Mouse (Mus musculus) CD4-positive helper T cell, adult 2 months (primary cell): ENCODE results near the gene Zkscan17.

Source experiments
- DNase-seq: peaks from one replicate; pipeline ENCODE4 v3.0.0-alpha.2; 2012; ENCODE audit warnings: low read depth, missing footprints, low spot score

Gene Zkscan17

DNA sequence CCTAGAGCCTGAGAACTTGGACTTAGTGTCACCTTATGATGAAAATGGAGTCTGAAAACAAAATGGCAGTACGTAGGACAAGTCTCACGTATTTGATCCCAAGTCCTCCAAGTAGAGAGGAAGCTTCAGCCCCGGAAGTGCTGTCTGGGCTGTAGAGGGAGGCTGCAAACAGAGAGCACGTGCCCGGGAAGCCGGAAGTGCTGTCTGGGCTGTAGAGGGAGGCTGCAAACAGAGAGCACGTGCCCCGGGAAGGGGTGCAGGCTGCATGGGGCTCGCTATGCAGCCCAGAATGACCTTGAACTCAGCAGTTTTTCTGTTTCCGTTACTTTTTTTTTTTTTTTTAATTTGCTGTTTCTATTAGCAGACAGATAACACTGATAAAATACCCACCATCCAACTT is 8.3 kb downstream of the Zkscan17 start:
- DNase-seq, result peak; percentile 35

DNA sequence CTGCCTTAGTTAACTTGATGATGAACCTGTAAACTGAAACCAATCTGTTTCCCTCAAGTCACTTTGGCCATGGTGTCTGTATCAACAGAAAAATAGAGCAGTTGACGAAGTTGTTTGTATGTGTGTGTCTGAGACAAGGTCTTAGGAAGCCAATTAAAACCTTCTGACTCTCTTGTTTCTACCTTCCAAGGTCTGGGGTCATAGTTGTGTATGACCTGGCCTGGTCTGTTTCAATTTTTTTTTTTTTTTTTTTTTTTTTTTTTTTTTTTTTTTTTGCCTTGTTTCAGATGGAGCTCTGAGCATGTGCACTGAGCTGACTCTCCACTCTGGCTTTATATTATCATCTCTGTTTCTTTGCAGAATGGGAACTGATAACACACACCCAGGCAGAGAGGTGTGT is 9.1 kb downstream of the Zkscan17 start:
- no peak for DNase-seq

DNA sequence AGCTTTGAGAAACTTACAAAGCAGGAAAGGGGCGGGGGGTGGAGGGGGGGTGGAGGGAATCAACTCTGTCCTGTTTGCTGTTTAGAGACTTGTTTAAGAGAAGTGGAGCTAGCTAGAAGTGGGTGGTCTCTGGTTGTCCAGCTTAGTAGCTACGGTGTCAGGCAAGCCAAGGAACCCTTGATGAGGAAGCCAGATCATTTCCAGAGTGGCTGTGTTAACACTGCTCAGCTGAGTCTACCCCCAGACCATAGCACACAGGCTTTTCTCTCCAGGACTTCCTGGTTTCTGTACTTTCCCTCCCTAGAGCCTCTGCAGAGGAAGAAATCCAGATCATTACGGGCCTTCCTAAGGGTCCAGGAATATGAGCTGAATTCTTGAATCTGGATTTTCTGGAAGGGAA is 11.8 kb downstream of the Zkscan17 start:
- no peak for DNase-seq

DNA sequence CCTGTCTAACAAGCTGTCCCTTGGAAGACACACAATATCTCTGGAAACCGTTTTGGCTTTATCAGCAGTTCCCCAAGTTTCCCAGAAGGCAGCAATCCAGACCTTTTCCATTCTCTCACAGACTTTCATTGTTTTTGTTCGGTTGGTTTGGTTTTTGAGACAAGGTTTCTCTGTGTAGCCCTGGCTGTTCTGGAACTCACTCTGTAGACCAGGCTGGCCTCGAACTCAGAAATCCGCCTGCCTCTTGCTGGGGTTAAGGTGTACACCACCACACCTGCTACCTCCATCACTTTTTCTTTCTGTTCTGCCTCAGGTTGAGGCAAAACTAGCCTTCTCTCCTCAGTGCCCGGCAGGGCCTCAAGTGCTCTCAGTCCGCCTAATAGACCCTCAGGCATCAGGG is 12.2 kb downstream of the Zkscan17 start:
- no peak for DNase-seq

DNA sequence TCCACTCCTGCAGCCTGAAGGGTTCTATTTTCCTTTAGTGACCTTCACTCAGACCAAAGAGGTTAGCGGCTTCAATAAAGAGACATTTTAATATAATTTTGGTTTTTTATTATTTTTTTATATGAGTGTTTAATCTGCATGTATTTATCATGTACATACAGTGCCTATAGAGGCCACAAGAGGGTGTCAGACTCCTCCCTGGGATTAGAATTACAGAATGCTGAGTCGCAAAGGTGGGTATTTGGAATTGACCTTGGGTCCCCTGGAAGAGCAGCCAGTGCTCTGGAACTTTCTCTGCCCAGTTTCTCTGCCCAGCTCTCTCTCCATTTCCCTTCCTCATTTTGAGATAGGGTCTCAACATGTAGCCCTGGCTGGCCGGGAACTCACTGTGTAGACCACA is 13.0 kb downstream of the Zkscan17 start:
- DNase-seq, result no peak

DNA sequence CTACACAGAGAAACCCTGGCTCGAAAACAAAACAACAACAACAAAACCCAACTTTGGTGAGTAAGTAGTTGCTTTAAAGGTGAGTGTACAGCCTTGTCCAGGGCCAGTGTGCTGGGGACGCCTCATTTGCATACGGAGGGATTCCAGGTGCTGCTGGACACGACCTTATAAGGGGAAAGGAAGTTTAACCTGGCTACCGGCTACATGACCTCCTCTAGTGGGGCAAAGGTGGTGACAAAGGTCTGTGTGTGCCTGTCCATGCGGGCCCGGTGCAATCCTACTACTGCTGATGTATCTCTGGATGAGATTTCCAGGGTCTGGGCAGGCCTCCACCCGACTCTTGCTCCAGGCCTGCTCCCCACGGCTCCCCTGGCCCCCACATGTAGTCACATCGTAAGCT is 13.8 kb downstream of the Zkscan17 start:
- no peak for DNase-seq

DNA sequence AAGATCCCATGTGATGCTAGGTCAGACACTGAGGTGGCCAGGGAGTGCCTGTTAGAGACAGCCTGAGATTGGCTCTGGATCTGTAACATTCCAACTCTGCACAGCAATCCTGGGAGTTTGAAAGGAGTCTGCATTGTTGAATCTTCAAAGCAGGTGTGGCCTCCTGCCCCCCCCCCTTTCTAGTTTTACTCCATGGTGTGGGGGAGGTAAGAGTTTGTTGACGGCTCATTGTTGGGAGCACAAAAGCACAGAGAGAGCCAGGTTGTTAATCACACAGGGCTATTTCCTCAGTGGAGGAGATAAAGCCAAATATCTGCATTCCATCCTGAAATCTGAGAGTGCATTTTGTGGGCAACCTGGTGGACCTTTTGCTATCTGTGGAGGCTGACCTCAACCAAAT is 15.0 kb downstream of the Zkscan17 start:
- no peak for DNase-seq

DNA sequence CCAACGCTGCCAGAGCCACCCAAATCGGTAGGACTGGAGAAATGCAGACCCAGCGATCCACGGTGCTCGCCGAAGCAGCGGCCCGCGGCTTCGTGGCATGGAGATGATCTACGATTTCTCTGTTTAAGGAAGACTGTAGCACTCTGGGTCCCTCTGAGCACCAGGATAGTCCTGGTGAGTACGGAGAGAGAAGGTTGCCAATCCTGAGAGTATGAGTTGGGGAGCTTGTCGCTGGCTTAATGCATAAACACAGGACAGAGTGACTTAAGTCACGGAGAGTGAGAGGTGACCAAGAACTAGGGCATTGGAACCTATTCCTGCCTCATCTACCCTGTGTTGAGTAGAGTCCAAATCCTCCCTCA is 19.9 kb downstream of the Zkscan17 start:
- no peak for DNase-seq

DNA sequence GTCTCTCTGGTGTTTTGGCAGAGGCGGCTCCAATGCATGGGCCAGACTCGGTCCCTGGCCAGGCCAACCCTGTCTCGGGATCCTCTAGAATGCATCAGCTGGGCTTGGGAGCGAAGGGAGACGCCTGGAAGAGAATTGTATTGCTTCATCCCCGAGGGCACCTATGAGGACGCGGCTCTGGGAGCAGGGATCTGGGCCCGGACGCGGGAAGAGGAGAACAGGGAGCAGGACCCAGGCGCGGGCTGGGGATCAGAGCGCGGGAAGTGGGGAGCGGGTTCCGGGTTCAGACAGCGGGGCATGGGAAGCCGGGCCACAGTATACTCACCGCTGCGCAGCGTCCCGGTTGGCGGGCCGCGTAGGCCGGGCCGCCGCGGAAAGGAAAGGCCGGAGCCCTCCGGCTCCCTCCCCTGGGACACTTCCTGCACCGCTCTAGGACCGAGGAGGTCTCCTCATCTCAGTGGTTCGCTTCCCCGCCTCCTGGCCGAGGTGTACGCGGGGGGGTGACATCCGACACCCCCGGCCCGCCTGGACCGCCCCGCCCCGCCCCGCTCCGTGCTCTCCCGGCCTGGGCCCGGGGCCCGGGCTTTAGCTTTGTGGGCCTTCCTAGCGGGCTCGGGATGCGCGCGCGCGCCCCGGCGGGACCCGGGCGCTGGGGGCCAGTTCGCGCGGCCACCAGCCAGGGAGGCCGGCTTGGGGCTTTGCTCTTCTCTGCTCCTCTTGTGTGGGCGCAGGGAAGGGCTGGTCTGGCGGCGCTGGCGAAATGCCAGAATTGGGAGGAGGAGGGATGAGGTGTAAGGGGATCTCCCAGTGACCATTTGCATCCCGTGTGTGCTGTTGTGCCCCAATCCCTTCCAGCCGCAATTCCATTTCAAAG is 20.5 kb downstream of the Zkscan17 start:
- DNase-seq, result peak; percentile 86

DNA sequence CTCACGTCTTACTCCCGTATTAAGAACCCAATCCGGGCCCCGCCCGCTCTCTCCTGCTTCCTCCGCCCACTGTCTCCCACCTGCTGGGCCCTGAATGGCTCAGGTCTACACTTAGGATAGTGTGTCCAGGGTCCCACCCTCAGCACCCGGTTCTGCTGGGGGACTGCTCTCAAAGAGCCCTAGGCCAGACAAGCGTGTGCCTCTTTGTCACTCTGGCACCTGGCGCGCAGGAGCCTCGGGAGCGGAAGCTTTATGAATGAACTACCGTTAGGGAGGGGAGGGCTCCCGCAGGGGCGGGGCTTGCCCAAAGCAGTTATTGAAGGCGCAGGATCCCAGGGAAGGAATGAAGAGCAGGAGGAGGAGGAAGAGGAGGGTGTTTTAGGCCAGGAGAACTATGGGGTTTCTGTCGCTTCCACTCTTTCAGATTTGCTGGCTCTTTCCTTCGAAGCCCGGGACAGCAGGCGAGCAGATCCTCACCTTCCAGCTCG is 21.2 kb downstream of the Zkscan17 start:
- peak; percentile 74 for DNase-seq

DNA sequence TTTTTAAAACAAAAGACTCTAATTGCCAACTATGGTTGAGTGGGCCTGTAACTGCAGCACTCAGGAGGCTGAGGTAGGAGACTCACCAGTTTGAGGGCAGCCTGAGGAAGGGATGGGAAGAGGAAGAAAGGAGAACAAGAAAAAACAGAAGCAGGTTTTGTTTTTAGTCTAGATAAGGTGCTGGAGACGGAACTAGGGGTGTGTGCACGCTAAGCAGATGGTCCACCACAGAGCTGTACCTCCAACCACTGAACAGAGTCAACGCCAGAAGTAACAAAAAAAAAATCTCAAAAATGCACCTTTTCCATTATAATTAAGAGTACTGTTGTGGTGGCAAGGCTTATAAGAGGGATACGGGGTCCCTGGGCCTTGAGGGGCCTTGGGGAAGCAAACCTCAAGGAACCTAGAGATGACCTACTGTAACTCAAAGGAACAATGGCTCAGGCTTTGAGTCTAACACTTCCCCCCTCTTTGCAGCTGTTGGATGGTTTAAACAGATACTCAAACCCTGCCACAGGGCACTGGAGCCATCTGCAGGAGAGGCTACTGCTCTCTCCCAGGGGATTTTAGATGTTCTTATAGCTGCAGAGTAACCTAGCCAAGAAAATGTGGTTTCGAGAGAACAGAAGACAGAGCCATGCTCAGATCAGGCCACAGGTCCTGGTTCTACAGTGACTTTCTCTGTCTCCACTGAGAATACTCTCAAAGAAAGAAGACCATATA is 24.4 kb downstream of the Zkscan17 start:
- no peak for DNase-seq

DNA sequence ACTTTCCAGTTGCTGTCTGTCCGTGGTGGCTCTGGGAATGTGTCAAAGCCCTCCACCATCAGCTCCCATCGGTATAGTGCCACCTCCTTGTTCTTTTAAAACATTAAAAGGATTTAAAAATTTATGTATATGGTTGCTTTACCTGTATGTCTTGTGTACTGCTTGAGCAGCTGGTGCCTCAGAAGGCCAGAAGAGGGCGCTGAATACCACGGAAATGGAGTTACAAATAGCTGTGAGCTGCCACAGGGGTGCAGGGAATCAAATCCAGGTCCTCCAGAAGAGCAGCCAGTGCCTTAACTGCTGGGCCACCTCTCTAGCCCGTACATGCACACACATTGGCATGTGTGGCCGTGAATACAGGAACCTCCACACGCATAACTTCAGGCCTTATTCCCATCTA is 28.8 kb downstream of the Zkscan17 start:
- DNase-seq, result no peak

DNA sequence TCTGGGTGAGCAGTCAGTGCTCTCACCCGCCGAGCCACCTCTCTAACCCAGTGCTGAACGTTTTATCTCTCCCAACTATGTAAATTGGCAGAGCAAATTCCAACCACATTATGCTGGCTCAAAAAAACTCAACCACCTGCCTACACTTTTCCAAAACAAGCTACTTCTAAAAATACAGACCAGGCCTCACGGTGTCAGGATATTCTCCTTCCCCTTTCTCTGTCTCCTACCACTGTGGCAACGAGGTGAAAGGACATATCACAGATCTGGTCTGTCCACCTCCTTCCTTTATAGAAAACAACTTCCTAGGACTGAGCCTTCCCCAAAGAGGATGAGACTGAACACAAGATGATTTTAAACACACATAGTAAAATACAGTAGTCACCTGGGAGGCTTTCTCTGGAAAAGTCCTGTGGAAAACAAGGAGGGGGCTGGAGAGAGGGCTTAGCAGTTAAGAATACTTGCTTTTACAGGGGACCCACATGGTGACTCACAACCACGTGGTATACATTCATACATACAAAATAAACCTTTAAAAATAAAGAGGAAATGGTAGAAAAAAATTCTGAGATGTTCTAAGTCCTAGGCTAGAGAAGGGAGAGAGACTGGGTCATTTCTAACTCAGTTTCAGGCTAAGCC is 29.8 kb downstream of the Zkscan17 start:
- DNase-seq, result no peak

DNA sequence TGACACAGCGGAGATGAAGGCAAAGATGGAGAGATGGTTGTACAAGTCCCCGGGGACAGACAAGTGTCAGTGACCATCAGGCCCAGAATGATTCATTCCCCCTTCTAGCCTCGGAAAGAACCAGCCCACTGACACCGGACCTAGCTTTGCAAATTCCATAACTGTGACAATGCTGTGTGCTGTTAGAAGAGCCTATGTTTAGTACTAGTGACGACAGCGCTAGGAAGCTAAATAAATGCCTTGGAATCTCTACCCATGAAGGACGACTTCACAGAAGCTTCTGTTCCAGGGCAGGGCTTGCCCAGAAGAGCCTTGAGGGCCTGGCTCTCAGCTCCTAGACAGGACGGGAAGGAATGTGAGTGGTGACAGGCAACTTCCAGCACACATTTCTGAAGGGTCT is 40.3 kb downstream of the Zkscan17 start:
- DNase-seq, result no peak

DNA sequence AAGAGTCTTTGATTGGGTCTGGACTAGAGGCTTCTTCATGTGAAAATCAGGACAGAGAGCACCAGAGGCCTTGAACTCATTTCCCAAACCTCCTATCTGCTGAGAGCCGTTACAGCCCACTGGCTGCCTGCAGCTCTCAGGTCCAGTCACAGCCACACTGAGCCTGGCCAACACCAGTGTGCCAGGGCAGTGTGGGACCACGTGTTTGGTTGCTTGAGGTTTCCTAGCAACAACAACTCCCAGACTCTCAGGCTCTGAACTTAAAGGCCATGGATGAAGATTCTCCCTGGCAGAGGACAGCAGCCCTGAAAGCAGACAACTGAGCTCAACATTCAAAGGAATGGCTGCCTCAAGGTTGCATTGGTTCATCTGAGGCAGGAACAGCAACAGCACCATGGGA is 40.9 kb downstream of the Zkscan17 start:
- DNase-seq, result no peak

DNA sequence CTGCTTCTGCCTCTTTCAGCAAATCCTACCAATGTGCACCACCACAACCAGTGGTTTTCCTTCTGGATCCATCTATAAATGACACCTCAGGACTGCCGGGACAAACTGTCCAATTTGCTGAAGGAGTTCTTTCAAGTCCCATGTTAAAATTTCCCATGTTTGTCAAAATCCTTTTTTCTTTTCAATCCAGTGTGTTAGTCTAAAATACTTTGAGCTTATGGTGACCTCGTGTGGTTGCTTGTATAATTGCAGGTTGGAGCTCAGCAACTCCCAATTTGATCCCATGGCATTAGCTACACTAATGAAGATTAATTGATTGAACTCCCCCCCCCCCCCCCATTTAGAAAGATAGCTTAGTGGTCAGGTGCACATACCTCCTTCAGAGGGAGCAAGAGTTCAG is 43.3 kb downstream of the Zkscan17 start:
- peak; percentile 47 for DNase-seq

DNA sequence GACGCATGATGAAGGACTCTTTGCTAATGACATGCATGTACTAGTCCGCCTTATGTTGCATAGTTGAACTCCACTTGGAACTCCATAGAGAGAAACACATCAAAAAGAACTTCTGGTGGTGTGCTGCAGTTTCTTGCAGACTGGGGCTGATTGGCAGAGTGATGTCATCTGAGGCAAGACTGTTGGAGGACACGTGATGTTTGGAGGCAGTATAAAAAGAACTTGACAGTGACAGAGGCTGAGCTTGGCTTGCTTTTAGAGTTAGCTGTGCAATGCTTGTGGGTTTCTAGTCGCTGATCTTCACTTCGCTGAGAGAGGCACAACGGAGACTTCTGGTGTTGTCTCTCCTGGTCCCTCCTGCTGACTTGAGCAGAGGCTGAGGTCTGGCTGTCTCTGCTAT is 49.3 kb downstream of the Zkscan17 start:
- no peak for DNase-seq

DNA sequence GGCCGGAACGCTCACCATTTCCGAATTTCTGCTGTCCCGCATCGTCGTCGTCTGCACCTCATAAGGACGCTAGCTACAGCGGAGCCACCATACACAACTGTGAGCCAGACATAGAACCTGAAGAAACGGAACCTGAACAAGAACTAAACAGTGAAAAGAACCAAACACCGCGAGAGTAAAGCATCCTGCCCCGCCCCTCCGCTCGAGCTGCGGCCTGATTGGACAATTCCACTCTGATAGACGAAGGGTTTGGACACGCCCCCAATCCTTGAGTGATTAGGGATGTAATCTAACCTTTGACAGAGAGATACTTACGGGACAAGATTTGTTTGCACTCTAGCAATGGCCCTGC is 54.2 kb downstream of the Zkscan17 start, which contains the start of gene Zfp867:
Gene Zfp867, minus strand, starts transcription at position 149 of the 352 bp plus-strand sequence.
- DNase-seq, result peak; percentile 87

DNA sequence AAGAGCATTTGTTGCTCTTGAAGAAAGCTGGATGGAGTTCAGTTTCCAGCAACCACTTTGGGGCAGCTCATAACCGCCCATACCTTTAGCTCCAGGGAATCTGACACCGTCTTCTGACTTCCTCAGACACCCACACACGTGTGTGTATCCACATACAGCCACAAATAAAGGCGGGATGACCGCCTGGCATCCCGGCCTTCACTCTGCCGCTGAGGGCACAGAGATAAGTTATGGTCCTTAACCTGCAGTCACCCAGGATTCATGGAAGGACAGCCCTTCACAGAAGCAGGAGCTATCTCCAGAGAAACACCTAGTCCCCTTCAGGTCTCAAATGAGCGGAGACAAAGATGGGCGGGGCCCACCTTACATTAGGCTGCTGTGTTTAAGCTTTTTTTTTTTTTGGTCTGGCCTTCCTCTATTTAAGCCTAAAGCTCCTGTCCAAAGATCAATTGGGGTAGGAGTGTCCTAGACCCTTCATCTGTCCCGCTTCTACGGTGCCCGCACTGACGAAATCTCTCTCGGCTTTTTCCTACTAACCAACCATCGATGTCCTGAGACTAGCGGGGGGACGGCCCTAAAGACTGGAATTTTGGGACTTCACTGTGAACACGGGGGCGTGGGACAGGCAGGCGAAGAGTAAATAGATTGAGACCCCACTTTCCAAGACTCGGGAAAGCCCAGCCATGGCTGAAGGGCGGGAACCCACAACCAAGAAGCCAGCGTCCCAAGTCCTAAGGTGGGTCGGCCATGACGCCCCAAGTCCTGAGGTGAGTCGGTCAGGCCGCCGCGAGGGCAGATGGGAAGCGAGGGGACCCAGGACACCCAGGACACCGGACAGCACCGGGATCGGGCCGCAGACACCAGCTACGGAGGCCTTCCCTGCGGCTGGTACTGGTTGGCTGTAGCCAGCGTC is 54.9 kb downstream of the Zkscan17 start:
- DNase-seq, result peak; percentile 17

DNA sequence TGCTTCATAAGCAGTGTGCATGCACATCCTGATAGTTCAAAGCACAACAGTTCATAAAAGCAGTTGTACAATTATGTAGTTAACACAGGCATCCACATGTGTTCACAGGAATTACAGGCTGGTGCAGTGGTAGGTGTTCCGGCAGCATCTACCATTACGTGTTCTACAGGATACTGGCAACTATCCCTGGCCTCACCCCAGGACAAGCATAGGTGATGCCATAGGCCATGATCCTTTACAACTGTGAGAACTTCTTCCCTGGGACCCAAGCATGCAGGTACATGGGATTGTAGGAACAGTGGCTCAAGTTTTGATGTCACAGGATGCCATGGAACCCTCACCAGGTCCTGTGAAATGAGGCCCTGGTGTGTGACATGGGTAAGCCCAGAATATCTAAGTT is 66.1 kb downstream of the Zkscan17 start:
- no peak for DNase-seq

DNA sequence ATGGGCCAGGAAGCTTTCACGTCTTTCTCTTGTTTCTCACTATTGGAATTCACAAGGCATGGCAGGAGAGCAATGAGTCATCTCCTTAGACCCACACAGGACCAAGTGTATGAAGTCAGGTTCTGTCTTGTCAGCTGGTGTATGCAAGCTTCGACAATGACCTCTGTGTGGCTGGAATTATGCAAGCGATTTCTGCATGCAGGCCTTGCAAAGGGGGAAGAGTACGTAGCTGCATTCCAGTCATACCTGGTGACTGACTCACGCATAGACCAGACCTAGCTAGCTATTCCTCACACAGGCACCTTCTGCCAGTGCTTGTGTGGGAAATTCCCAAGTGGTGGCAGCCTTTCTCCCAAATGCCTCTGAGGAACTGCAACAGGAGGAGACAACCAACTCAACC is 67.6 kb downstream of the Zkscan17 start:
- DNase-seq, result no peak
